Mouse (Mus musculus) heart, adult 2 months (tissue): ENCODE data around the gene Nr1h5.

Experiments
- CTCF ChIP-seq: fragments of 200-600 bp; IDR thresholded peaks from 2 replicates; pipeline ENCODE4 v1.8.1; 2022; ENCODE audit warnings: antibody characterized with exemption, mild to moderate bottlenecking, moderate library complexity
- EP300 ChIP-seq: fragments of 200-500 bp; IDR thresholded peaks from 2 replicates; pipeline ENCODE4 v1.6.1; 2011; ENCODE audit warnings: low read depth, low read length, control low read depth; ENCODE audit not compliant: insufficient read depth
- POLR2A ChIP-seq: fragments of 200-500 bp; IDR thresholded peaks from 2 replicates; pipeline ENCODE4 v1.6.1; 2011; ENCODE audit warnings: mild to moderate bottlenecking, low read depth, low read length, control low read depth; ENCODE audit not compliant: insufficient read depth

DNA sequence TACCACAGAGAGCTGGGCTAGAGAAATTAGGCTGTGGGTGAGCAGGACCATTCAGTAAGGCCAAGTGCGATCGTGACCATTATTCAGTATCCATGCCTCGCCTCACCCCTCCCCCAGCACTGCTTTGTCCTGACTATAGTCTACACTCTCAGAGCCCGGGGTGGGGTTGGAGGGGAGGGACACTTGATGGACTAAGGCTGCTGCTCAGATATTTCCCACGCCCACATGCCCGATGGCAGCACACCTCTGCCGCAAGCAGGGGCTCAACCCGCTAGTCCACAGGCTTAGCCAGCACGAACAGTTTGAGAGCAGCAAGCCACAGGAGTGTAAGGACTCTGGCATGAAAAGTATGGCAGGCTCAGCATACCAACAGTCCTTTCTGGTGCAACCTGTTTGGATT is 6.1 kb upstream of the Nr1h5 start:
- no peak for TF ChIP-seq POLR2A
- TF ChIP-seq CTCF = no peak
- TF ChIP-seq EP300 = no peak
